Mouse (Mus musculus): ENCODE data around the gene Glcci1. TPM values are rescaled to one million over a fixed set of nuclear protein-coding genes. Genes with fewer than 3 reads are reported as not detected.

The Glcci1 gene
- polyA plus RNA-seq, 1 experiment from 2014 or later = 18.2 TPM

- no peak for ATAC-seq (ENCODE audit: low FRiP score)
- H3K36me3 ChIP-seq (ENCODE audit: control insufficient read depth, insufficient read depth, low read length) = no peaks in the 10 kb centered on the region
- no peaks in the 10 kb centered on the region for H3K9me3 ChIP-seq (ENCODE audit: control insufficient read depth, low read length)
- 87% methylated on average over 7 of the region's 7 CpGs for WGBS
- H3K9ac ChIP-seq (ENCODE audit: low read length) = no peak overlapping the region
- no peaks in the 10 kb centered on the region for H3K4me1 ChIP-seq (ENCODE audit: control insufficient read depth, insufficient read depth, low read length)
- H3K4me3 ChIP-seq (ENCODE audit: low read depth, low read length) = no peak overlapping the region
- no peak overlapping the region for H3K27ac ChIP-seq (ENCODE audit: low read depth, low read length)
- no peak overlapping the region for H3K4me2 ChIP-seq
- H3K27me3 ChIP-seq (ENCODE audit: control insufficient read depth, insufficient read depth, low read length) = no peaks in the 10 kb centered on the region
- no peak for DNase-seq (ENCODE audit: low spot score, missing footprints)
Observed at GRCm38 (mm10) chr6:8630531-8630930, 121.1 kb downstream of the Glcci1 start.

GRCm38 (mm10) chr6:8631362-8631761 is 122.0 kb downstream of the Glcci1 start:
- peak; percentile 65 for DNase-seq (ENCODE audit: low spot score, missing footprints)
- no peak for ATAC-seq (ENCODE audit: low FRiP score)
- 83% methylated on average over 8 of the region's 8 CpGs for WGBS

GRCm38 (mm10) chr6:8631986-8632632 is 122.7 kb downstream of the Glcci1 start:
- Histone ChIP-seq H3K4me3 (ENCODE audit: low read depth, low read length) (no peak overlapping the region), H3K36me3 (ENCODE audit: control insufficient read depth, insufficient read depth, low read length) (no peaks in the 10 kb centered on the region), H3K4me1 (ENCODE audit: control insufficient read depth, insufficient read depth, low read length) (no peaks in the 10 kb centered on the region), H3K9me3 (ENCODE audit: control insufficient read depth, low read length) (no peaks in the 10 kb centered on the region), H3K9ac (ENCODE audit: low read length) (no peak overlapping the region), H3K4me2 (no peak overlapping the region), H3K27ac (ENCODE audit: low read depth, low read length) (no peak overlapping the region), H3K27me3 (ENCODE audit: control insufficient read depth, insufficient read depth, low read length) (no peaks in the 10 kb centered on the region)
- no peak for DNase-seq (ENCODE audit: low spot score, missing footprints)
- WGBS = 89% methylated on average over 5 of the region's 5 CpGs
- no peak for ATAC-seq (ENCODE audit: low FRiP score)

More at GRCm38 (mm10) chr6:8631362-8631761, 122.0 kb downstream of the Glcci1 start:
- Histone ChIP-seq H3K36me3 (ENCODE audit: control insufficient read depth, insufficient read depth, low read length) (no peaks in the 10 kb centered on the region), H3K4me2 (no peak overlapping the region), H3K9me3 (ENCODE audit: control insufficient read depth, low read length) (no peaks in the 10 kb centered on the region), H3K27ac (ENCODE audit: low read depth, low read length) (no peak overlapping the region), H3K4me1 (ENCODE audit: control insufficient read depth, insufficient read depth, low read length) (no peaks in the 10 kb centered on the region), H3K4me3 (ENCODE audit: low read depth, low read length) (no peak overlapping the region), H3K27me3 (ENCODE audit: control insufficient read depth, insufficient read depth, low read length) (no peaks in the 10 kb centered on the region), H3K9ac (ENCODE audit: low read length) (no peak overlapping the region)

GRCm38 (mm10) chr6:8632701-8633100 is 123.3 kb downstream of the Glcci1 start:
- H3K4me3 ChIP-seq (ENCODE audit: low read depth, low read length) = no peak overlapping the region
- ATAC-seq (ENCODE audit: low FRiP score) (no peak), DNase-seq (ENCODE audit: low spot score, missing footprints) (no peak)
- 94% methylated on average over 4 of the region's 4 CpGs for WGBS
- H3K27me3 ChIP-seq (ENCODE audit: control insufficient read depth, insufficient read depth, low read length) = no peaks in the 10 kb centered on the region
- H3K9me3 ChIP-seq (ENCODE audit: control insufficient read depth, low read length) = no peaks in the 10 kb centered on the region
- H3K4me1 ChIP-seq (ENCODE audit: control insufficient read depth, insufficient read depth, low read length) = no peaks in the 10 kb centered on the region
- no peak overlapping the region for H3K27ac ChIP-seq (ENCODE audit: low read depth, low read length)
- H3K36me3 ChIP-seq (ENCODE audit: control insufficient read depth, insufficient read depth, low read length) = no peaks in the 10 kb centered on the region
- no peak overlapping the region for H3K9ac ChIP-seq (ENCODE audit: low read length)
- H3K4me2 ChIP-seq = no peak overlapping the region

- ATAC-seq (ENCODE audit: low FRiP score) (no peak), DNase-seq (ENCODE audit: low spot score, missing footprints) (no peak)
- no peaks in the 10 kb centered on the region for H3K36me3 ChIP-seq (ENCODE audit: control insufficient read depth, insufficient read depth, low read length)
- H3K4me2 ChIP-seq = no peak overlapping the region
- no peaks in the 10 kb centered on the region for H3K4me1 ChIP-seq (ENCODE audit: control insufficient read depth, insufficient read depth, low read length)
- H3K27me3 ChIP-seq (ENCODE audit: control insufficient read depth, insufficient read depth, low read length) = no peaks in the 10 kb centered on the region
- no peaks in the 10 kb centered on the region for H3K9me3 ChIP-seq (ENCODE audit: control insufficient read depth, low read length)
- H3K9ac ChIP-seq (ENCODE audit: low read length) = no peak overlapping the region
- H3K27ac ChIP-seq (ENCODE audit: low read depth, low read length) = no peak overlapping the region
- 93% methylated on average over 4 of the region's 4 CpGs for WGBS
- no peak overlapping the region for H3K4me3 ChIP-seq (ENCODE audit: low read depth, low read length)
Observed at GRCm38 (mm10) chr6:8638122-8638521, 128.7 kb downstream of the Glcci1 start.

GRCm38 (mm10) chr6:8638899-8639298 is 129.5 kb downstream of the Glcci1 start:
- whole genome bisulfite sequencing = 87% methylated on average over 4 of the region's 4 CpGs
- H3K27ac ChIP-seq (ENCODE audit: low read depth, low read length) = no peak overlapping the region
- no peak overlapping the region for H3K4me3 ChIP-seq (ENCODE audit: low read depth, low read length)

GRCm38 (mm10) chr6:8639526-8639925 is 130.1 kb downstream of the Glcci1 start:
- H3K27me3 ChIP-seq (ENCODE audit: control insufficient read depth, insufficient read depth, low read length) = no peaks in the 10 kb centered on the region
- no peaks in the 10 kb centered on the region for H3K36me3 ChIP-seq (ENCODE audit: control insufficient read depth, insufficient read depth, low read length)
- H3K4me2 ChIP-seq = no peak overlapping the region
- H3K9ac ChIP-seq (ENCODE audit: low read length) = no peak overlapping the region
- H3K9me3 ChIP-seq (ENCODE audit: control insufficient read depth, low read length) = no peaks in the 10 kb centered on the region
- no peak overlapping the region for H3K27ac ChIP-seq (ENCODE audit: low read depth, low read length)
- H3K4me1 ChIP-seq (ENCODE audit: control insufficient read depth, insufficient read depth, low read length) = no peaks in the 10 kb centered on the region
- ATAC-seq (ENCODE audit: low FRiP score) = no peak
- H3K4me3 ChIP-seq (ENCODE audit: low read depth, low read length) = no peak overlapping the region
- 81% methylated on average over 2 of the region's 2 CpGs for WGBS
- no peak for DNase-seq (ENCODE audit: low spot score, missing footprints)

More at GRCm38 (mm10) chr6:8638899-8639298, 129.5 kb downstream of the Glcci1 start:
- no peak overlapping the region for H3K9ac ChIP-seq (ENCODE audit: low read length)
- no peaks in the 10 kb centered on the region for H3K27me3 ChIP-seq (ENCODE audit: control insufficient read depth, insufficient read depth, low read length)
- ATAC-seq (ENCODE audit: low FRiP score) = no peak
- no peak overlapping the region for H3K4me2 ChIP-seq
- no peaks in the 10 kb centered on the region for H3K4me1 ChIP-seq (ENCODE audit: control insufficient read depth, insufficient read depth, low read length)
- H3K9me3 ChIP-seq (ENCODE audit: control insufficient read depth, low read length) = no peaks in the 10 kb centered on the region
- no peak for DNase-seq (ENCODE audit: low spot score, missing footprints)
- H3K36me3 ChIP-seq (ENCODE audit: control insufficient read depth, insufficient read depth, low read length) = no peaks in the 10 kb centered on the region

- no peaks in the 10 kb centered on the region for H3K4me1 ChIP-seq (ENCODE audit: control insufficient read depth, insufficient read depth, low read length)
- H3K9ac ChIP-seq (ENCODE audit: low read length) = no peak overlapping the region
- DNase-seq (ENCODE audit: low spot score, missing footprints) (no peak), ATAC-seq (ENCODE audit: low FRiP score) (no peak)
- no peak overlapping the region for H3K27ac ChIP-seq (ENCODE audit: low read depth, low read length)
- H3K4me2 ChIP-seq = no peak overlapping the region
- H3K4me3 ChIP-seq (ENCODE audit: low read depth, low read length) = no peak overlapping the region
- H3K9me3 ChIP-seq (ENCODE audit: control insufficient read depth, low read length) = no peaks in the 10 kb centered on the region
- 88% methylated on average over 5 of the region's 5 CpGs for WGBS
- H3K27me3 ChIP-seq (ENCODE audit: control insufficient read depth, insufficient read depth, low read length) = no peaks in the 10 kb centered on the region
- H3K36me3 ChIP-seq (ENCODE audit: control insufficient read depth, insufficient read depth, low read length) = no peaks in the 10 kb centered on the region
Observed at GRCm38 (mm10) chr6:8640863-8641262, 131.5 kb downstream of the Glcci1 start.

- no peak for DNase-seq (ENCODE audit: low spot score, missing footprints)
- Histone ChIP-seq H3K4me1 (ENCODE audit: control insufficient read depth, insufficient read depth, low read length) (no peaks in the 10 kb centered on the region), H3K9ac (ENCODE audit: low read length) (no peak overlapping the region), H3K27me3 (ENCODE audit: control insufficient read depth, insufficient read depth, low read length) (no peaks in the 10 kb centered on the region), H3K36me3 (ENCODE audit: control insufficient read depth, insufficient read depth, low read length) (no peaks in the 10 kb centered on the region), H3K4me2 (no peak overlapping the region), H3K9me3 (ENCODE audit: control insufficient read depth, low read length) (no peaks in the 10 kb centered on the region), H3K4me3 (ENCODE audit: low read depth, low read length) (no peak overlapping the region), H3K27ac (ENCODE audit: low read depth, low read length) (no peak overlapping the region)
- ATAC-seq (ENCODE audit: low FRiP score) = no peak
- 81% methylated on average over 10 of the region's 10 CpGs for WGBS
Observed at GRCm38 (mm10) chr6:8644703-8645102, 135.3 kb downstream of the Glcci1 start.

Measured in midbrain, embryonic 11.5 days (tissue).